9 mouse cellular contexts compared by ENCODE assay signal in genomic region chr5:20227912-20228762, GRCm38 (mm10).
DNase-seq lines count a peak whose midpoint lies in the region; ATAC-seq and TF ChIP-seq lines count a peak whose summit lies in the region.
"Had no signal": no experiment of that assay in that cellular context is flagged by ENCODE, and none has a peak within 500 bp of the region (broad histone marks: within the 10 kb centered on the region; RNA-seq: fewer than 3 reads in every experiment).

No protein-coding gene starts in this region.

- peak overlapping the region; percentile 34; the same call in 1 of the 2 replicates for H3K4me3 ChIP-seq in gastrocnemius, adult 2 months
- peak overlapping the region; percentile 17; the same call in 1 of the 2 replicates for H3K4me3 ChIP-seq in hindbrain, embryonic 12.5 days
- H3K4me3 ChIP-seq in midbrain, embryonic 11.5 days (ENCODE audit: low read depth, low read length): peak overlapping the region; percentile 15; the same call in 1 of the 2 replicates
- no peak overlapping the region for H3K4me3 ChIP-seq in liver, postnatal 0 days (ENCODE audit: low read depth, low read length)
- H3K4me3 ChIP-seq in intestine, embryonic 16.5 days (ENCODE audit: low read length): no peak overlapping the region
- H3K4me3 ChIP-seq: lung, embryonic 15.5 days had no signal

- no peaks in the 10 kb centered on the region for H3K9me3 ChIP-seq in hindbrain, embryonic 12.5 days (replicated peaks)
- no peaks in the 10 kb centered on the region for H3K9me3 ChIP-seq in midbrain, embryonic 11.5 days (ENCODE audit: control insufficient read depth, low read length)
- no peaks in the 10 kb centered on the region for H3K9me3 ChIP-seq in liver, postnatal 0 days (ENCODE audit: low read length)
- no peaks in the 10 kb centered on the region for H3K9me3 ChIP-seq in intestine, embryonic 16.5 days (ENCODE audit: control insufficient read depth, low read length)
- H3K9me3 ChIP-seq: lung, embryonic 15.5 days had no signal

- DNase-seq in gastrocnemius, adult 2 months: no peak
- no peak for DNase-seq in gastrocnemius, postnatal 25 days
- peak; percentile 91 for DNase-seq in brain, embryonic 14.5 days (ENCODE audit: low read depth)
- peak; percentile 89 for DNase-seq in midbrain, embryonic 11.5 days (ENCODE audit: low spot score, missing footprints)
- no peak for DNase-seq in liver, postnatal 0 days
- no peak for DNase-seq in spleen, postnatal 36 days (ENCODE audit: low spot score in 2 of 2)

- H3K4me1 ChIP-seq in hindbrain, embryonic 12.5 days: 0 out of 2 replicates have a peak, but pooled peaks cover 3% of the 10 kb centered on the region
- H3K4me1 ChIP-seq in midbrain, embryonic 11.5 days (ENCODE audit: control insufficient read depth, insufficient read depth, low read length): peaks cover 5% of the 10 kb centered on the region; the same call in 1 of the 2 replicates
- no peaks in the 10 kb centered on the region for H3K4me1 ChIP-seq in liver, postnatal 0 days (ENCODE audit: insufficient read depth)
- no peaks in the 10 kb centered on the region for H3K4me1 ChIP-seq in intestine, embryonic 16.5 days (ENCODE audit: control insufficient read depth, insufficient read depth, low read length)
- H3K4me1 ChIP-seq: lung, embryonic 15.5 days had no signal

- no peaks in the 10 kb centered on the region for H3K36me3 ChIP-seq in hindbrain, embryonic 12.5 days
- H3K36me3 ChIP-seq in midbrain, embryonic 11.5 days (ENCODE audit: control insufficient read depth, insufficient read depth, low read length): no peaks in the 10 kb centered on the region
- no peaks in the 10 kb centered on the region for H3K36me3 ChIP-seq in liver, postnatal 0 days (replicated peaks; ENCODE audit: insufficient read depth, low read length)
- H3K36me3 ChIP-seq in intestine, embryonic 16.5 days (ENCODE audit: control insufficient read depth, insufficient read depth, low read length): no peaks in the 10 kb centered on the region
- H3K36me3 ChIP-seq: lung, embryonic 15.5 days had no signal

- H3K27ac ChIP-seq in gastrocnemius, adult 2 months: no peak overlapping the region
- no peak overlapping the region for H3K27ac ChIP-seq in hindbrain, embryonic 12.5 days
- no peak overlapping the region for H3K27ac ChIP-seq in midbrain, embryonic 11.5 days (ENCODE audit: low read depth, low read length)
- H3K27ac ChIP-seq in liver, postnatal 0 days (ENCODE audit: low read depth): no peak overlapping the region
- H3K27ac ChIP-seq in intestine, embryonic 16.5 days (ENCODE audit: low read length): no peak overlapping the region
- H3K27ac ChIP-seq: lung, embryonic 15.5 days had no signal

- no peak overlapping the region for H3K9ac ChIP-seq in hindbrain, embryonic 12.5 days
- H3K9ac ChIP-seq in midbrain, embryonic 11.5 days (ENCODE audit: low read length): peak overlapping the region; percentile 33; the same call in 1 of the 2 replicates
- no peak overlapping the region for H3K9ac ChIP-seq in liver, postnatal 0 days (replicated peaks)
- no peak overlapping the region for H3K9ac ChIP-seq in intestine, embryonic 16.5 days (ENCODE audit: low read depth, low read length)
- H3K9ac ChIP-seq: lung, embryonic 15.5 days had no signal

- WGBS in hindbrain, embryonic 12.5 days: 59% methylated on average over 16 of the region's 16 CpGs
- WGBS in midbrain, embryonic 11.5 days: 55% methylated on average over 16 of the region's 16 CpGs
- 72% methylated on average over 16 of the region's 16 CpGs for WGBS in liver, postnatal 0 days (ENCODE audit: insufficient replicate concordance)
- 68% methylated on average over 16 of the region's 16 CpGs for WGBS in intestine, embryonic 16.5 days

- intact Hi-C loops in gastrocnemius, adult 2 months (cut with DNase I): no loop called here

- no peak for TF ChIP-seq CTCF in gastrocnemius, adult 2 months (IDR thresholded peaks at IDR 0.05)
- TF ChIP-seq CTCF in brain, embryonic 14.5 days (IDR thresholded peaks at IDR 0.05; ENCODE audit: borderline replicate concordance, extremely low read depth, insufficient read depth, insufficient read length): no peak
- no peak for TF ChIP-seq CTCF in liver, postnatal 0 days (IDR thresholded peaks at IDR 0.05; ENCODE audit: low read depth)

- H3K27me3 ChIP-seq in hindbrain, embryonic 12.5 days: no peaks in the 10 kb centered on the region
- no peaks in the 10 kb centered on the region for H3K27me3 ChIP-seq in midbrain, embryonic 11.5 days (ENCODE audit: control insufficient read depth, insufficient read depth, low read length)
- H3K27me3 ChIP-seq in liver, postnatal 0 days (ENCODE audit: insufficient read depth, low read length): no peaks in the 10 kb centered on the region
- H3K27me3 ChIP-seq in intestine, embryonic 16.5 days (replicated peaks; ENCODE audit: control insufficient read depth, insufficient read depth, low read length): no peaks in the 10 kb centered on the region
- H3K27me3 ChIP-seq: lung, embryonic 15.5 days had no signal

- peak; percentile 47 for ATAC-seq in hindbrain, embryonic 12.5 days (ENCODE audit: low FRiP score)
- ATAC-seq in midbrain, embryonic 11.5 days (ENCODE audit: low FRiP score): peak; percentile 51; the same call in 1 of the 2 replicates
- ATAC-seq in liver, postnatal 0 days: no peak
- no peak for ATAC-seq in intestine, embryonic 16.5 days

- no peak for TF ChIP-seq POLR2A in brain, embryonic 14.5 days (IDR thresholded peaks at IDR 0.05; ENCODE audit: borderline replicate concordance, extremely low read depth, insufficient read depth, insufficient read length, poor library complexity, severe bottlenecking)

- peak overlapping the region; percentile 9; the same call in 1 of the 2 replicates for H3K4me2 ChIP-seq in hindbrain, embryonic 12.5 days (replicated peaks)
- H3K4me2 ChIP-seq in midbrain, embryonic 11.5 days: peak overlapping the region; percentile 29
- no peak overlapping the region for H3K4me2 ChIP-seq in liver, postnatal 0 days (ENCODE audit: low read depth, low read length)
- no peak overlapping the region for H3K4me2 ChIP-seq in intestine, embryonic 16.5 days (ENCODE audit: low read depth, low read length)
- H3K4me2 ChIP-seq: lung, embryonic 15.5 days had no signal

- TF ChIP-seq EP300 in liver, postnatal 0 days (IDR thresholded peaks at IDR 0.05; ENCODE audit: low read depth): no peak

Comparison
In these comparisons a context has a peak if more than half of its experiments do, and no peak if none do; other contexts are left out.
1. DNase-seq: peak in brain, embryonic 14.5 days (single experiment) and midbrain, embryonic 11.5 days (single experiment); none in gastrocnemius, adult 2 months (single experiment), gastrocnemius, postnatal 25 days (single experiment), liver, postnatal 0 days (single experiment) and spleen, postnatal 36 days (0 of 2).
2. H3K4me3 ChIP-seq: peak in gastrocnemius, adult 2 months (single experiment), hindbrain, embryonic 12.5 days (single experiment) and midbrain, embryonic 11.5 days (single experiment); none in liver, postnatal 0 days (single experiment) and intestine, embryonic 16.5 days (single experiment).
3. ATAC-seq: peak in hindbrain, embryonic 12.5 days (single experiment) and midbrain, embryonic 11.5 days (single experiment); none in liver, postnatal 0 days (single experiment) and intestine, embryonic 16.5 days (single experiment).
4. H3K4me2 ChIP-seq: peak in hindbrain, embryonic 12.5 days (single experiment) and midbrain, embryonic 11.5 days (single experiment); none in liver, postnatal 0 days (single experiment) and intestine, embryonic 16.5 days (single experiment).